8 mouse cellular contexts compared by ENCODE assay signal in genomic region chr12:84969656-84970427, GRCm38 (mm10). TPM values are rescaled to one million over a fixed set of nuclear protein-coding genes. Genes with fewer than 3 reads are reported as not detected.
DNase-seq lines count a peak whose midpoint lies in the region; ATAC-seq and TF ChIP-seq lines count a peak whose summit lies in the region.

No protein-coding gene starts in this region.

- H3K36me3 ChIP-seq in kidney, embryonic 16.5 days (ENCODE audit: insufficient read depth, low read length) = peaks cover 13% of the 10 kb centered on the region; the same call in 1 of the 2 replicates
- peaks cover 26% of the 10 kb centered on the region for H3K36me3 ChIP-seq in hindbrain, embryonic 14.5 days (replicated peaks; ENCODE audit: control insufficient read depth, insufficient read depth)
- peaks cover 24% of the 10 kb centered on the region for H3K36me3 ChIP-seq in midbrain, embryonic 12.5 days

- no peak for TF ChIP-seq CTCF in bone marrow macrophage, adult 2 months (IDR thresholded peaks at IDR 0.05; ENCODE audit: low read depth, low read length)

- H3K4me1 ChIP-seq in kidney, embryonic 16.5 days (ENCODE audit: insufficient read depth, low read length) = peaks cover 20% of the 10 kb centered on the region
- H3K4me1 ChIP-seq in bone marrow macrophage, adult 2 months (ENCODE audit: control insufficient read depth, insufficient read depth, low read length) = peaks cover 7% of the 10 kb centered on the region
- H3K4me1 ChIP-seq in hindbrain, embryonic 14.5 days (replicated peaks; ENCODE audit: control insufficient read depth, insufficient read depth, low read length) = peaks cover 11% of the 10 kb centered on the region
- peaks cover 19% of the 10 kb centered on the region for H3K4me1 ChIP-seq in midbrain, embryonic 12.5 days

- ATAC-seq in kidney, embryonic 16.5 days (ENCODE audit: low FRiP score, low TSS enrichment) = no peak
- no peak for ATAC-seq in hindbrain, embryonic 14.5 days (ENCODE audit: low FRiP score)
- ATAC-seq in midbrain, embryonic 12.5 days (ENCODE audit: low FRiP score, low read depth) = no peak

- peak overlapping the region; percentile 85 for H3K9ac ChIP-seq in kidney, embryonic 16.5 days (replicated peaks; ENCODE audit: low read length)
- peak overlapping the region; percentile 92 for H3K9ac ChIP-seq in hindbrain, embryonic 14.5 days
- H3K9ac ChIP-seq in midbrain, embryonic 12.5 days (replicated peaks) = peak overlapping the region; percentile 83

- H3K9me3 ChIP-seq in kidney, embryonic 16.5 days (ENCODE audit: low read length) = no peaks in the 10 kb centered on the region
- no peaks in the 10 kb centered on the region for H3K9me3 ChIP-seq in hindbrain, embryonic 14.5 days (ENCODE audit: control insufficient read depth, low read length)
- no peaks in the 10 kb centered on the region for H3K9me3 ChIP-seq in midbrain, embryonic 12.5 days

- DNase-seq in kidney, adult 8-10 months = no peak
- no peak for DNase-seq in hindbrain, embryonic 14.5 days (ENCODE audit: low spot score)
- no peak for DNase-seq in right cerebral cortex, postnatal 4 days
- DNase-seq in cerebellum, adult 8-10 months = no peak
- no peak for DNase-seq in embryo, embryonic 10 days (ENCODE audit: low spot score)

- peak overlapping the region; percentile 72 for H3K4me3 ChIP-seq in kidney, embryonic 16.5 days (ENCODE audit: low read length)
- peak overlapping the region; percentile 84 for H3K4me3 ChIP-seq in bone marrow macrophage, adult 2 months (ENCODE audit: insufficient read depth, low read length)
- peak overlapping the region; percentile 97 for H3K4me3 ChIP-seq in hindbrain, embryonic 14.5 days (replicated peaks; ENCODE audit: low read length)
- H3K4me3 ChIP-seq in midbrain, embryonic 12.5 days = peak overlapping the region; percentile 81

- H3K4me2 ChIP-seq in kidney, embryonic 16.5 days (replicated peaks; ENCODE audit: low read depth, low read length) = peak overlapping the region; percentile 92
- H3K4me2 ChIP-seq in hindbrain, embryonic 14.5 days (replicated peaks) = peak overlapping the region; percentile 77
- H3K4me2 ChIP-seq in midbrain, embryonic 12.5 days (replicated peaks) = peak overlapping the region; percentile 90

- WGBS in kidney, embryonic 16.5 days = 25% methylated on average over 15 of the region's 15 CpGs
- WGBS in hindbrain, embryonic 14.5 days = 31% methylated on average over 15 of the region's 15 CpGs
- WGBS in midbrain, embryonic 12.5 days = 28% methylated on average over 15 of the region's 15 CpGs

- no peaks in the 10 kb centered on the region for H3K27me3 ChIP-seq in kidney, embryonic 16.5 days (ENCODE audit: insufficient read depth, low read length)
- no peaks in the 10 kb centered on the region for H3K27me3 ChIP-seq in hindbrain, embryonic 14.5 days (ENCODE audit: control insufficient read depth, insufficient read depth, low read length)
- no peaks in the 10 kb centered on the region for H3K27me3 ChIP-seq in midbrain, embryonic 12.5 days

- H3K27ac ChIP-seq in kidney, embryonic 16.5 days (ENCODE audit: low read length) = no peak overlapping the region
- H3K27ac ChIP-seq in bone marrow macrophage, adult 2 months (ENCODE audit: insufficient read depth, low read depth, low read length) = no peak overlapping the region
- no peak overlapping the region for H3K27ac ChIP-seq in hindbrain, embryonic 14.5 days
- no peak overlapping the region for H3K27ac ChIP-seq in midbrain, embryonic 12.5 days (replicated peaks)

- TF ChIP-seq POLR2A in bone marrow macrophage, adult 2 months (IDR thresholded peaks at IDR 0.05; ENCODE audit: borderline replicate concordance, low read depth, low read length) = no peak

RNA-seq across cellular contexts. Expression of gene Fcf1, which starts 0.9 kb away (rescaled TPM):
- 135 and 144 TPM in 2 replicates for polyA plus RNA-seq in kidney, embryonic 16.5 days (2015; fragmentation: Nextera tagmentation; extraction: Ambion mirVana)
- 82.2 and 89.0 TPM in 2 replicates for polyA plus RNA-seq in bone marrow macrophage, adult 2 months (2012; ENCODE audit: insufficient read depth, insufficient read length, missing spikeins)
- 77.0 and 85.9 TPM in 2 replicates for polyA plus RNA-seq in hindbrain, embryonic 14.5 days (2014; fragmentation: Nextera tagmentation; extraction: Ambion mirVana)
- 131 and 133 TPM in 2 replicates for polyA plus RNA-seq in midbrain, embryonic 12.5 days (2016; fragmentation: Nextera tagmentation; extraction: Ambion mirVana)

RNA-seq across cellular contexts. Expression of gene Arel1, which starts 0.9 kb away (rescaled TPM):
- polyA plus RNA-seq in kidney, embryonic 16.5 days (2015; fragmentation: Nextera tagmentation; extraction: Ambion mirVana) = 13.5 and 14.5 TPM in 2 replicates
- polyA plus RNA-seq in bone marrow macrophage, adult 2 months (2012; ENCODE audit: insufficient read depth, insufficient read length, missing spikeins) = 20.4 and 25.3 TPM in 2 replicates
- polyA plus RNA-seq in hindbrain, embryonic 14.5 days (2014; fragmentation: Nextera tagmentation; extraction: Ambion mirVana) = 41.0 and 45.0 TPM in 2 replicates
- polyA plus RNA-seq in midbrain, embryonic 12.5 days (2016; fragmentation: Nextera tagmentation; extraction: Ambion mirVana) = 29.2 and 31.0 TPM in 2 replicates

RNA-seq across cellular contexts. Expression of gene Ylpm1, which starts 26.3 kb away (rescaled TPM):
- 26.4 and 29.5 TPM in 2 replicates for polyA plus RNA-seq in kidney, embryonic 16.5 days (2015; fragmentation: Nextera tagmentation; extraction: Ambion mirVana)
- 35.5 and 39.0 TPM in 2 replicates for polyA plus RNA-seq in bone marrow macrophage, adult 2 months (2012; ENCODE audit: insufficient read depth, insufficient read length, missing spikeins)
- 40.1 and 45.0 TPM in 2 replicates for polyA plus RNA-seq in hindbrain, embryonic 14.5 days (2014; fragmentation: Nextera tagmentation; extraction: Ambion mirVana)
- polyA plus RNA-seq in midbrain, embryonic 12.5 days (2016; fragmentation: Nextera tagmentation; extraction: Ambion mirVana) = 43.7 and 44.6 TPM in 2 replicates
